Mouse (Mus musculus): ENCODE measurements around the gene Strip1. TPM values are rescaled to one million over a fixed set of nuclear protein-coding genes. Genes with fewer than 3 reads are reported as not detected.

Gene Strip1
- 20.1 and 20.8 TPM in 2 replicates for polyA plus RNA-seq (2012)

GRCm38 (mm10) chr3:107631523-107631958 is at the start of gene Strip1:
Strip1 (minus strand) TSS chr3:107631694.

GRCm38 (mm10) chr3:107630682-107631522 is 592 bp downstream of the Strip1 start, which contains the start of gene Gm10961:
Gm10961 (plus strand) TSS chr3:107631322.

GRCm38 (mm10) chr3:107594662-107595263 is 36.7 kb downstream of the Strip1 start, which contains the start of gene Alx3:
Alx3 (plus strand) TSS chr3:107595031.

Other genes with a start within 250 kb of the Strip1 start
- gene Kcnc4, start 172.1 kb downstream of the Strip1 start, polyA plus RNA-seq (2012) = 0.02 TPM in 1 of 2 replicates, not detected in the other
- gene Slc6a17, start 113.7 kb downstream of the Strip1 start, polyA plus RNA-seq (2012) = 0.03 and 0.65 TPM in 2 replicates
- not detected in 2 replicates for gene Ubl4b, start 76.6 kb downstream of the Strip1 start, polyA plus RNA-seq (2012)
- gene Alx3, start 36.7 kb downstream of the Strip1 start, polyA plus RNA-seq (2012) = not detected in 2 replicates
- not detected in 2 replicates for gene Gm10961, start 372 bp downstream of the Strip1 start, polyA plus RNA-seq (2012)
- gene Ahcyl1, start 64.9 kb upstream of the Strip1 start, polyA plus RNA-seq (2012) = 11.1 and 13.2 TPM in 2 replicates
- 9.2 and 9.7 TPM in 2 replicates for gene Csf1, start 128.8 kb upstream of the Strip1 start, polyA plus RNA-seq (2012)
- gene Eps8l3, start 245.5 kb upstream of the Strip1 start, polyA plus RNA-seq (2012) = 0.02 TPM in 1 of 2 replicates, not detected in the other

Data from megakaryocyte-erythroid progenitor cell, adult 5 weeks (primary cell).